Mouse (Mus musculus) B cell, adult 2 months (primary cell): Measurements from ENCODE around the gene Adat3.

ENCODE experiments used
- DNase-seq, 2 experiments: peaks; one replicate each; pipeline ENCODE4 v3.0.0; 2022

The Adat3 gene

GRCm38 (mm10) chr10:80655406-80656129 lies 52.9 kb downstream of the Adat3 start:
- no peak for DNase-seq

GRCm38 (mm10) chr10:80656130-80656862 lies 53.6 kb downstream of the Adat3 start:
- DNase-seq = peak; percentile 97 to 98

DNA sequence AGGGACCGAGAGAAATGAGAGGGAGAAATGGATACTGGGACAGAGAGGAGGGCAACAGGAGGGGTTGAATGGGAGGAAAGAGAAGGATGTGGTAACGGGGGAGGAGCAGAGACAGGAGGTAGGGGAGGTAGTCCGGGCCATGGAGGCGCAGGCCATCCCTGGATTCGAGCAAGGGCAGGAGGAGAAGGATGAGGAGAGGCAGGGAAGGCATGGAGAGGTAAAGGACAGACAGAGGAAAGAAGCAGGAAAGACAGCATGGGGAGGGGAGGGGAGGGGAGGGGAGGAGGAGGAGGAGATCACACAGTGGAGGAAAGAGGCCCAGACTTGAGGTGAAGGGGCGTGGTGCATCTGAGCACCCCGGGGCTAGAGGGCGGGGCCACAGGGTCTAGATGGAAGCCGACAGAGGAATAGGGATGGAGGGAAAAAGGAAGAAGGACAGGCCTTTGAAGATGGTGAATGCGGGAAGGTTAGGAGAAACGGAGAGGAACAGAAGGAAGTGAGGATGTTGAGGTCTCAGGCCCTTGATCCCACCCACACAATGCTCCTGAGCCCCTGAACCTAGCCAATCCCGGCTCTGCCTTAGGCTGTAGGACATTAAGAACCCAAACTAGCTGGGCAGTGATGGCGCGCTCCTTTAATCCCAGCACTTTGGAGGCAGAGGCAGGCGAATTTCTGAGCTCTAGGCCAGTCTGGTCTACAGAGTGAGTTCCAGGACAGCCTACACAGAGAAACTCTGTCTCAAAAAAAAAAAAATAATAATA lies 54.4 kb downstream of the Adat3 start, which contains the start of gene Btbd2:
Btbd2 (minus strand) TSS at position 209 of the 761 bp plus-strand sequence.
- DNase-seq = no peak
